Mouse (Mus musculus) bone marrow, adult 2 months (tissue): ENCODE measurements around the gene Mlkl. TPM values are rescaled to one million over a fixed set of nuclear protein-coding genes. Genes with fewer than 3 reads are reported as not detected.
"Not testable (repeated sequence)": the region's sequence is repeated elsewhere in the genome, so short reads cannot be mapped to it uniquely, and the experiment has no call there.

Source experiments
- H3K27ac ChIP-seq: fragments of 200-500 bp; 2 replicates; pipeline ENCODE4 v1.5.1; 2012; ENCODE audit warnings: low read depth, mild to moderate bottlenecking, control low read depth, inconsistent platforms, low read length; ENCODE audit not compliant: control insufficient read depth, poor library complexity, insufficient read depth
- H3K4me1 ChIP-seq: fragments of 200-500 bp; 2 replicates; pipeline ENCODE4 v1.6.1; 2011; ENCODE audit warnings: low read length; ENCODE audit not compliant: control insufficient read depth, insufficient read depth
- H3K4me3 ChIP-seq: fragments of 200-500 bp; replicated peaks from 2 replicates; pipeline ENCODE3; 2011; ENCODE audit warnings: mild to moderate bottlenecking, low read depth, low read length, control low read depth; ENCODE audit not compliant: control insufficient read depth
- CTCF ChIP-seq: fragments of 200-500 bp; IDR thresholded peaks from 2 replicates; pipeline ENCODE4 v1.5.1; 2011; ENCODE audit warnings: low read length, control low read depth; ENCODE audit not compliant: control insufficient read depth, insufficient read depth
- POLR2A ChIP-seq: fragments of 200-500 bp; IDR thresholded peaks from 2 replicates; pipeline ENCODE4 v1.6.1; 2011; ENCODE audit warnings: low read depth, mild to moderate bottlenecking, control low read depth, low read length, borderline replicate concordance; ENCODE audit not compliant: control insufficient read depth
- whole genome bisulfite sequencing: fragments of 180-500 bp; shearing (Covaris S2); methylation state at CpG from one replicate; pipeline ENCODE4 v1.1.7; 2018; 5-methylcytosine and 5-hydroxymethylcytosine counted together
- polyA plus RNA-seq: library from polyadenylated mRNA; stranded (reverse); fragments of >200 nt; gene quantifications from 2 replicates; pipeline ENCODE4 v1.2.4, GENCODE M21; 2011; ENCODE audit warnings: low replicate concordance; ENCODE audit not compliant: missing spikeins, insufficient read depth, insufficient read length

Gene Mlkl
- polyA plus RNA-seq, 1 experiment: 24.3 TPM

- no peak overlapping the region for H3K4me3 ChIP-seq
- H3K4me1 ChIP-seq: no peaks in the 10 kb centered on the region
- TF ChIP-seq CTCF: no peak
- no peak for TF ChIP-seq POLR2A
- WGBS: 63% methylated on average over 5 of the region's 5 CpGs
- H3K27ac ChIP-seq: no peak overlapping the region
Observed at GRCm38 (mm10) chr8:111305031-111305730, 32.8 kb downstream of the Mlkl start.

- no peak overlapping the region for H3K27ac ChIP-seq
- TF ChIP-seq CTCF: no peak
- TF ChIP-seq POLR2A: no peak
- no peak overlapping the region for H3K4me3 ChIP-seq
- 90% methylated on average over 3 of the region's 3 CpGs for WGBS
- no peaks in the 10 kb centered on the region for H3K4me1 ChIP-seq
Observed at GRCm38 (mm10) chr8:111304359-111304758, 33.6 kb downstream of the Mlkl start.

GRCm38 (mm10) chr8:111303076-111303803 lies 34.7 kb downstream of the Mlkl start:
- H3K4me3 ChIP-seq, H3K27ac ChIP-seq, H3K4me1 ChIP-seq: not testable (repeated sequence)
- 81% methylated on average over 5 of the region's 5 CpGs for WGBS

GRCm38 (mm10) chr8:111300597-111301546 lies 37.1 kb downstream of the Mlkl start:
- WGBS: 48% methylated on average over 11 of the region's 11 CpGs
- Histone ChIP-seq H3K27ac (peak overlapping the region; percentile 81), H3K4me1 (no peaks in the 10 kb centered on the region), H3K4me3 (peak overlapping the region; percentile 51)
- TF ChIP-seq POLR2A (no peak), CTCF (no peak)

- Histone ChIP-seq H3K27ac (peak within 1 kb of the TSS; percentile 90), H3K4me3 (peak within 1 kb of the TSS; percentile 93), H3K4me1 (no peaks in the 10 kb centered on the region)
- WGBS: under 1% methylated on average over 67 of the region's 67 CpGs
- TF ChIP-seq CTCF (no peak), POLR2A (peak; percentile 86; the same call in 1 of the 2 replicates)
Observed at GRCm38 (mm10) chr8:111299821-111300568, 38.0 kb downstream of the Mlkl start, which contains the start of gene Rfwd3. Gene Rfwd3 (minus strand): TSS chr8:111300222.

- 0% methylated on average over 28 of the region's 28 CpGs for WGBS
- Histone ChIP-seq H3K4me1 (no peaks in the 10 kb centered on the region), H3K4me3 (peak overlapping the region; percentile 93), H3K27ac (peak overlapping the region; percentile 90)
- TF ChIP-seq CTCF (peak; percentile 1; the same call in 1 of the 2 replicates), POLR2A (no peak)
Observed at GRCm38 (mm10) chr8:111299363-111299820, 38.6 kb downstream of the Mlkl start.

GRCm38 (mm10) chr8:111298011-111298410 lies 40.0 kb downstream of the Mlkl start:
- no peak for TF ChIP-seq CTCF
- TF ChIP-seq POLR2A: no peak
- Histone ChIP-seq H3K4me1 (no peaks in the 10 kb centered on the region), H3K4me3 (no peak overlapping the region), H3K27ac (no peak overlapping the region)
- 81% methylated on average over 1 of the region's 1 CpGs for WGBS

- no peak overlapping the region for H3K27ac ChIP-seq
- TF ChIP-seq CTCF: no peak
- TF ChIP-seq POLR2A: no peak
- WGBS: 85% methylated on average over 7 of the region's 7 CpGs
- no peak overlapping the region for H3K4me3 ChIP-seq
- H3K4me1 ChIP-seq: no peaks in the 10 kb centered on the region; the same call in 1 of the 2 replicates
Observed at GRCm38 (mm10) chr8:111291733-111292132, 46.2 kb downstream of the Mlkl start.
